Mouse (Mus musculus): ENCODE measurements at regions not wholly inside any gene's neighbourhood (a gene's known extent, or its start where the extent isn't known, plus 50 kb on each side); places are given as distances from the start of the nearest gene placed in this dataset.

GRCm38 (mm10) chr3:54618286-54618685, 74.3 kb upstream of the Supt20 start:
- 94% methylated on average over 4 of the region's 4 CpGs for WGBS
- Histone ChIP-seq H3K9ac (no peak overlapping the region), H3K9me3 (no peaks in the 10 kb centered on the region), H3K4me2 (replicated peaks) (no peak overlapping the region), H3K4me1 (replicated peaks) (no peaks in the 10 kb centered on the region), H3K4me3 (replicated peaks) (no peak overlapping the region), H3K36me3 (no peaks in the 10 kb centered on the region), H3K27me3 (replicated peaks) (no peaks in the 10 kb centered on the region), H3K27ac (no peak overlapping the region)
- ATAC-seq: no peak

GRCm38 (mm10) chr3:54630254-54630653, 62.4 kb upstream of the Supt20 start:
- Histone ChIP-seq H3K4me2 (replicated peaks) (no peak overlapping the region), H3K4me3 (replicated peaks) (no peak overlapping the region), H3K27ac (no peak overlapping the region), H3K9me3 (no peaks in the 10 kb centered on the region), H3K4me1 (replicated peaks) (no peaks in the 10 kb centered on the region), H3K27me3 (replicated peaks) (no peaks in the 10 kb centered on the region), H3K36me3 (no peaks in the 10 kb centered on the region), H3K9ac (no peak overlapping the region)
- WGBS: 89% methylated on average over 7 of the region's 7 CpGs
- ATAC-seq: no peak

GRCm38 (mm10) chr3:54632731-54633130, 59.9 kb upstream of the Supt20 start:
- no peak overlapping the region for H3K9ac ChIP-seq
- no peaks in the 10 kb centered on the region for H3K4me1 ChIP-seq (replicated peaks)

DNA sequence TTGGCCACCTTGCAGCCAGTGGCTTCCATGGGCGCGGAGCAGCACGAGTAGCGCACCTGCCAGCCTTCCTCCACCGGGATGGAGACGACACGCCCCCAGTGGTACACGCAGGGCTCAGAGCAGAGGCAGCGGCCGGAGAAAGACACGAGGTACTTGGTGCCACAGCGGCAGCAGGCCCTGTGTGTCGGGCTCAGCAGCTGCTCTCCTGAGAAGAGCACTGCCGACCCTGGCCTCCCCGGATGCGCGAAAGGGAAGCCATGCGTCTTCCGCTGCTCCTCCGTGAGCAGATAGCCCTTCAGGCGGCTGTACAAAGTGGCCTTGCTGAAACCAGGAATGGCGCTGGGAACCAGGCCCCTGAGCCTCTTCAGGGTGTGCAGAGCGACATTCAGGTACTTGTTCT, 59.2 kb upstream of the Supt20 start:
- no peak overlapping the region for H3K4me3 ChIP-seq (replicated peaks)
- H3K4me2 ChIP-seq (replicated peaks): no peak overlapping the region
- no peak overlapping the region for H3K27ac ChIP-seq
- 93% methylated on average over 23 of the region's 23 CpGs for WGBS
- ATAC-seq: no peak
- H3K4me1 ChIP-seq (replicated peaks): no peaks in the 10 kb centered on the region
- H3K9ac ChIP-seq: no peak overlapping the region
- H3K36me3 ChIP-seq: no peaks in the 10 kb centered on the region
- H3K9me3 ChIP-seq: no peaks in the 10 kb centered on the region
- H3K27me3 ChIP-seq (replicated peaks): no peaks in the 10 kb centered on the region

More at GRCm38 (mm10) chr3:54632731-54633130, 59.9 kb upstream of the Supt20 start:
- H3K27ac ChIP-seq: no peak overlapping the region
- H3K4me3 ChIP-seq (replicated peaks): no peak overlapping the region
- WGBS: 97% methylated on average over 13 of the region's 13 CpGs
- no peak overlapping the region for H3K4me2 ChIP-seq (replicated peaks)
- H3K27me3 ChIP-seq (replicated peaks): no peaks in the 10 kb centered on the region
- ATAC-seq: no peak
- no peaks in the 10 kb centered on the region for H3K9me3 ChIP-seq
- H3K36me3 ChIP-seq: no peaks in the 10 kb centered on the region

GRCm38 (mm10) chr3:54634456-54634855, 58.2 kb upstream of the Supt20 start:
- Histone ChIP-seq H3K4me2 (replicated peaks) (no peak overlapping the region), H3K4me3 (replicated peaks) (no peak overlapping the region), H3K4me1 (replicated peaks) (no peaks in the 10 kb centered on the region), H3K9me3 (no peaks in the 10 kb centered on the region), H3K27me3 (replicated peaks) (no peaks in the 10 kb centered on the region), H3K9ac (no peak overlapping the region), H3K36me3 (no peaks in the 10 kb centered on the region), H3K27ac (no peak overlapping the region)
- WGBS: 96% methylated on average over 10 of the region's 10 CpGs
- ATAC-seq: no peak

Data from intestine, embryonic 15.5 days (tissue).